Mouse (Mus musculus): ENCODE results near the gene Pank2. TPM values are rescaled to one million over a fixed set of nuclear protein-coding genes. Genes with fewer than 3 reads are reported as not detected.
"Not testable (repeated sequence)": the region's sequence is repeated elsewhere in the genome, so short reads cannot be mapped to it uniquely, and the experiment has no call there.

Pank2 gene
- total RNA-seq (2014; fragmentation: Nextera tagmentation), result 47.4 and 52.7 TPM in 2 replicates
- 56.3 and 94.8 TPM in 2 replicates for total RNA-seq (2017)

DNA sequence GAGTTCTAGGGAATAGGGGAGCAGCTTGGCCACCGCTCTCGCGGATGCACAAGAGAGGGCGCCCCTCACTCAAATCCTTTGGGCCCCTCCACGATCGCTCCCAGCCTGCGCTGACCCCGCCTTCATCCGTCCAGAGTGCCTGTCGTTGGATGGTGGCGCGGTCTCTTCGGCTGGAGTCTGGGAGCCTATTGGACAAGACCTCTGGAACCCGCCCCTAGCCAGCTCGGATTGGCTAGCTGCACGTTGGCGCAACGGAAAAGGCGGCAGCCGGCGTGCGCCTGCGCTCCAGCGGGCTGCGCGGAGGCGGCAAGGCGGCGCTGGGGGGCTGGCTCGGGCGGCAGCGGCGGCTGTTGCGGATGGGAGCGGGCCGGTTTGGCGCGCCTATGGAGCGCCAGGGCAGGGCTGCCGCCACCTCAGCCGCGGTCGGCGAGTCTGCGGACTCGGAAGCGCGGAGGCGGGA is at the start of gene Pank2:
Pank2 (plus strand) TSS at position 283 of the 460 bp plus-strand sequence.
- ATAC-seq (replicated peaks; ENCODE audit: low FRiP score, low TSS enrichment, poor library complexity, severe bottlenecking), result peak; percentile 96

DNA sequence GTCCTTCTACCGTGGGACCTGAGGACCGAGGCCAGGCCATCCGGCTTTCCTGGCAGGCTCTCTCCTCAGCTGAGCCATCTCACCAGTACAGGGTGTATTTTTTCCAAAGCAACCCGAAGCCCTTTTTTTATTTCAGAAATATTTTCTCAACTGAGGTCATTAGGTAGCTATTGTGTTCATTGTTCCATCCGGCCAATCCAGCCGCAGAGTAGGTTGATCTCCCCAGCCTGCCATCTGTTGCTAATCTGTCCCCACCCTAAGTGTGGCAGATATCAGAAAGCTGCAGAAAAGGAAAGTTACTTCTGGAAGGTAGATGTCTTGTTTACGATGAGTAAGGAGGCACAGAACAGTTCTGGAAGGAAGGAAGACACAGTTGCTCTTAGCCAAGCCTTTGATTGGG is 48.5 kb upstream of the Pank2 start:
- peak; percentile 60 for ATAC-seq (replicated peaks; ENCODE audit: low FRiP score, low TSS enrichment, poor library complexity, severe bottlenecking)

DNA sequence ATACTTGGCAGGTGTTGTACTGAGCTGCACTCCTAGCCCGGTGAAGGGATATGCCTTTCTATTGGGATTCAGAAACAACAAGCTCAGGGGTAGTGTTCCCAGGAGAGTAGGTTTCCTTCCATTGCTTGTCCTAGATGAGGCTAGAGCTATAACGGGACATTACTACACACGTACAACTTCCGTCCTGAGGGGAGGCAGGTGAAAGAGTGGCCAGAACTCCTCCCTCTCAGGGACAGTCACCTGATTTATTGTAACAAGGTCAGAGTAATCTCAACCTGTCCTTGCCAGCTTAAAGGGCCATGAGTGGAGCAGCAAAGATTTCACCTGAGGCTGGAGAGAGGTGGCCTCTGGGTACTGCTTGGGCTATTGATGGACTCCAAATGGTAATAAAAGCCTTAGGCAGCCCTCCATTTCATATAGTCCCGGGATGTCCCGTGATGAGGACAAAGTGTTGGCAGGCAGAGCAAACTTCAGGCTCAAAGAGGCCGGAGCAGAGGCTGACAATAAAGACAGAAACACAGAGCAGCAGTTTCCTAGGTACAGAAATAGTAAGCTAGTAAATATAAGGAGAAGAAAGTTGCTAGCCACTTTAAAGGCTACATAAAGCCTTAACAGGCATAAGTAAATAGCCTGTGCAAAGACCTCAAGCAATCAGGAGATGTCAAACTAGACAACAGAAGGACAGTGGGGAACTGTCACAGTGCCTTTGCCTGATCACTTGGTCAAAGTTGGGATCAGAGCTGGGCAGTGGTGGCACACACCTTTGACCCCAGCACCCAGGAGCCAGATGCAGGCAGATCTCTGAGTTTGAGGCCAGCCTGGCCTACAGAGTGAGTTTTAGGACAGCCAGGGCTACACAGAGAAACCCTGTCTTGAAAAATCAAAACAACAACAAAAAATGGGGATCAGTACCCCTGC is 46.1 kb upstream of the Pank2 start:
- no peak for ATAC-seq (replicated peaks; ENCODE audit: low FRiP score, low TSS enrichment, poor library complexity, severe bottlenecking)

DNA sequence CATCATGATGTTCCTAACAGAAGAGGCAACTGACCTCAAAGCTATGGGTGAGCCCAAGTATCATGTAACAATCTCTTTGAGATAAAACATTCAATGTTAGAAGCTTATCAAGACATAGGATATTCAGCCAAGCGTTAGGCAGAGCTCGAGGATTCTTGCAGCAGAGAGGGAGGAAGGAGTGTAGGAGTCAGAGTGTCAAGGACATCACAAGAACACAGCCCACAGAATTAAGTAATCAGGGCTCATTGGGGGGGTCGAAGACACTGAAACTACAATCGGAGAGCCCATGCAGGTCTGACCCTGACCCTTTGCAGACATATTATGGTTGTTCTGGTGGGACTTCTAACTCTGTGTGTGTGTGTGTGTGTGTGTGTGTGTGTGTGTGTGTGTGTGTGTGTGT is 42.3 kb upstream of the Pank2 start:
- no peak for ATAC-seq (replicated peaks; ENCODE audit: low FRiP score, low TSS enrichment, poor library complexity, severe bottlenecking)

DNA sequence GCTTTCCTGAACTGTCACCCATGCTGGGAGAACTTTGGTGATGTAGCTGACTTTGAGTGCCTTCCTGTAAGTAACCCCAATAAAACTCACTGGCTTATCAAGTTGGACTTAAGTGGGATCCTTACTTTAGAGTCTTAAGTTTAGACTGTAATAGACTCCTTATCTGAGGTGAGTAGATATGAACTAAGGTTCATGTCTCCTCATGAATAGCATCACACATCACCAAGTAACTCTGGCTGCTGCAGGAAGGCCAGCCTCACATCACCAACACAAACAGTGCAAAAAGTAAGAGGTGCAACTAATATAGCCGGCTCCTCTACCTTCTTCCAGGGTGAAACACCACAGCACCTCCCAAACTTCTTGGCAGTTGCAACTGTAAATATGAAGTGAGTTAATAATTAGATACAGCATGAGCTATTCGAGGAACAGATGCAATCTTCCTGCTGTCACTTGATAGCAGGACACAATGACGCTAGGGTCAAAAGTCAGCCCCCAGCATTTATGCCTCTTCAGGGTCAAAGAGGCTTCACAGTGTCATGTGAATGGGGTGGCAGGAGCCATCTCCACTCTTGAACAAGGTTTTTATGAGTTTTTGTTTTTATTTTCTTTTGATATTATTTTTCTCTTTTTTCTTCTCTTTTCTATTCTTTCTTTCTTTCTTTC is 40.3 kb upstream of the Pank2 start:
- ATAC-seq (replicated peaks; ENCODE audit: low FRiP score, low TSS enrichment, poor library complexity, severe bottlenecking), result no peak

DNA sequence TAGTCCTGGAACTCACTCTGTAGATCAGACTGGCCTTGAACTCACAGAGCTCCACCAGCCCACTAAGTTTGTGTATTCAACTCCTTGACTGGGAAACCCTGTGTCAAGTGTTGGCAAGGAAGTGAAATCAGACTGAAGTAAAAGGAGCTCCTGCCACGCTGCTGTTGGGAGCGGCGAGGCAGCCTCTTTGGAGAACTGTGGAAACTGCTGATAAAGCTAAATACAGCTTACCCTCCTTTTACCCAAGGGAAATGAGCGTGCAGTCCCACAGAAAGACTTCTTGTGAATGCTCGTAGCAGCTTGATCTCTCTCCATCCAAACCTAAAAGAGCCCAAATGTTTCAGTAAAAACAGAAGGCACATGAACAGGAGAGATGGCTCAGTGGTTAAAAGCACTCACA is 39.7 kb upstream of the Pank2 start:
- ATAC-seq (replicated peaks; ENCODE audit: low FRiP score, low TSS enrichment, poor library complexity, severe bottlenecking), result peak; percentile 46

DNA sequence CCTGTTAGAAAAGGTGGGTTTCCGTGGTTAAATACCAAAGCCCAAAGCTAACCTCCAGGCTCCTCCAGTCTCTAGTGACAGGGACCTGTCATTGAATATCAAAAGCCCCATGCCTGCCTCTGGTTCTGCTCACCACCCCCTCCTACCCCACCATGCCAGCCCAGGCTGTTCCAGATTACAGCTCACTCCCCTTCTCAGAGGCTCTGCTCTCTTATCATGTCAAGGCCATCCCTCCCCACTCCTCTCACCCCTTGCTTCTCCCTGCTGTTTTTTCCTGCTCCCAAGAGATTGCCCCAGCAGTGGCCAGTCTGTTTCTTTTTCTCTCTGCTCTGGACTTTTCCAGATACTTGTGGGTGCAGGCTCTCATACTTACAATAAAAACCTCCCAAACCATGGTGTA is 38.7 kb upstream of the Pank2 start:
- ATAC-seq (replicated peaks; ENCODE audit: low FRiP score, low TSS enrichment, poor library complexity, severe bottlenecking), result peak; percentile 98

DNA sequence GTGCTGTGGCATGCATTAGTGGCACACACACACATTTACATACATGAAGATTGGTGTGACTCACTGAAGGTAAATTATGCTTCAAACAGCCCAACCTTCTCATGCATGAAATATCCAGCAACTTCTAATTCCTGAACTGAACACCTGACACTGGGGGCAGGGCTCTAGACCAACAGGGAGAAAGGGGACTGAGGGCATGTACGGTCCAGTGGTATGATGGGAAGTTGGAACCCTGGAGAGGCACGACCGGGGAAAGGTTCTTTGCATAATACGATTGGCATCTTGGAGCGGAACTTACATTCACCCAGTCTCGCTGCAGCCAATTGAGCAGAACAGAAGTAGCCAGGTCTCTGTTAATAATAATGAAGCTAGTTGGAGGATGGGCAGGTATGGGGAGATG is 37.1 kb upstream of the Pank2 start:
- ATAC-seq (replicated peaks; ENCODE audit: low FRiP score, low TSS enrichment, poor library complexity, severe bottlenecking), result no peak

DNA sequence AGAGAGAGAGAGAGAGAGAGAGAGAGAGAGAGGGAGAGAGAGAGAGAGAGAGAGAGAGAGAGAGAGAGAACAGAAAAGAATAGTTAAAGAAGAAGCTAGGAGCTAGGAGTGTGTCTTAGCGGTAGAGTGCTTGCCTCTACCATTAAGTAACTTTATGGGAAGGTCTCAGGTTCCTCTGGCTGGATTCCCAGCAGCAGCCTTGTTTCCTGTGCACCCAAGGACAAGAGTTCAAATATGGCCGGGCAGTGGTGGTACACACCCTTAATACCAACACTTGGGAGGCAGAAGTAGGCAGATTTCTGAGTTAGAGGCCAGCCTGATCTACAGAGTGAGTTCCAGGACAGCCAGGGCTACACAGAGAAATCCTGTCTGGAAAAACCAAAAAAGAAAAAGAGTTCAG is 35.6 kb upstream of the Pank2 start:
- ATAC-seq (replicated peaks; ENCODE audit: low FRiP score, low TSS enrichment, poor library complexity, severe bottlenecking), result not testable (repeated sequence)

DNA sequence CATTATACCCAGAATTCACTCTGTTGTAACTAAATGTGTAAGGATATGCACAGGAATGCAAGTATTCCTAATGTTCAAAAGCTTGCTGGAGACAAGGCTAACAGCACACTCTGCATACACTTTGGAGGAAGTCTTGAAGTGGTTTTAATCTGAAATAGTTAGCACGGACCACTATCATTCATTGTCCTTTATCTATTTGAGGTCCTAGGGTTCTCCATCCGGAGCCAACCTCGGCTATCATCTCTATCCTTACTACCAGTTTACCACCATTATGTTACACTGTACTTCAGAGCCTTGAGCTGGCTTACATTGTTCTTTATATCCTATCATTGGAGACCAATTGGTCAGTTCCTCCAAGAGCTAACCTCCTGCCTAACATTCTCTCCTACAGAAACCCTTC is 35.1 kb upstream of the Pank2 start:
- ATAC-seq (replicated peaks; ENCODE audit: low FRiP score, low TSS enrichment, poor library complexity, severe bottlenecking), result no peak

DNA sequence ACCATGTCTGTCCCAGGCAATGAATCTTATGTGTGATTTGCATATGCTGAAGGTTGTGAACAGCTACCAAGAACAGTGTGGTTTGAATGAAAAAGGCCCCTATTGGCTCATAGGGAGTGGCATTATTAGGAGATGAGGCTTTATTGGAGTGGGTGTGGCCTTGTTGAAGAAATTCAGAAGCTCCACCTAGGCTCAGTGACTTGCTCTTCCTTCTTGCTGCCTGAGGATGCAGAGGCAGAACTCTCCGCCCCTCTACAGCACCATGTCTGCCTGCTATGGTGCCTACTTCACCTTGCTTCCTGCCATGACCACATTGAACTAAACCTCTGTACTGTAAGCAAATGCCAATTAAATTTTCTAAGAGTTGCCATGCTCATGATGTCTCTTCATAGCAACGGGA is 29.7 kb upstream of the Pank2 start:
- peak; percentile 44 for ATAC-seq (replicated peaks; ENCODE audit: low FRiP score, low TSS enrichment, poor library complexity, severe bottlenecking)

DNA sequence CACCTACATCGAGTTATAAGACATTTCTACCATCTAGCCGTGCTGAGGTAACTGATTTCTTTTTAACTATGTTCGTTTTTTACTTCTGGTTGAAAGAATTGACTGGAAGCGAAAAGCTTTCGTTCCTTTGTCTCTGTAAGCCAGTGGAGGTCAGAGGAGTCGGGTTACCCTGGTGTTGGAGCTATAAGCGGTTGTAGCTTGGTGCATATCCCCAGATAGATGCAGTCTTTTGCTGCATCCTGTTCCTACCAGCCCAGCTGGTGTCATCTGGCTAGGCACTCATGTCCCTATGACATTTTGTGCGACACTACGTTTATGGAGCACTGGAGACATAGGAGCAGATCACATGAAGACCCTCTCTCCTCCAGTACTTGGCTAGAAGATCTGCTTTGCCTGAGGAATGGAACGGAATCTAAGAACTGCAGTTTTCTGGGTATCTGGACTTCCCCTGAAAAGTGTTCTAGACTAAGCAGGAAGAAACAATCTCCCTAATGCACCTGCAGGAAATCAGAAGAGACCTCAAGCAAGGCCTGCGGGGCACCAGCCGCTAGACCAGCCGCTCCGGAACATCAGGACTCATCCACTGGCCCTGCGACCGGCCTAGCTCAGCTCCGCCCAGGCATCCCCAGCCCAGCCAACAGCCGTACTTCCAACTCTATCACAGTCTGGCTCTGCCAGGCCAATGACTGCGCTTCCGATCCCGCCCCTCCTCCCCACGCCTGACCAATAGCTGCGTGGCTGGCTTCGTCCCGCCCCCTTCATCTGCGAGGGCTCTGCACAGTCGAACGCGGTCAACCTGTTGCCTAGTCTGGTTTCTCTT is 28.8 kb upstream of the Pank2 start, which contains the start of gene Mavs:
Mavs (plus strand) TSS at position 757 of the 820 bp plus-strand sequence.
- ATAC-seq (replicated peaks; ENCODE audit: low FRiP score, low TSS enrichment, poor library complexity, severe bottlenecking), result peak; percentile 99

DNA sequence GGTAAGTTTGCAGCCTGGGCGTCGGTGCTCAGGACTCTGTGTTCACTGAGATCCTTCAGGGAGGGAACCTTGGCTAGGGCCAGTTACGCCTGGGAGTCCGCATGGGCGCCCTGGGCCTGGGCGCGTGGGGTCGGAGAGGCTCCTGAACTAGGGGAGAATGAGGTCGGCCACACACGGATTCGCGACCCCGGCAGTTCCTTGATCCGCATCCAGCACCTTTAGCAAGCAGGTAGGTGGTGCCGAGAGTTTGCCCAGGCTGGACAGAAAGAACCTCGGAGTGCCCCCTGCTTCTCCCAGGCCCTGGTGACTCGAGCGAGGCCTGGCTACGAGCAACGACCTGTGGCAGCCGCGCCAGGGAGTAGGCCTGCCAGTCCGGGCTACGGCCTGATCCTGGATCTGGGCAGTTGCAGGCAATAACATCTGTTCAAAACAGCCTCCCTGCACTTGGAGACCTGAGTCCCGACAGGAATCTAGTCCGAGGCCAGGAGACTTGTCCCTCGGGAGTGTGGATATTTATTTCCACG is 28.1 kb upstream of the Pank2 start:
- peak; percentile 52 for ATAC-seq (replicated peaks; ENCODE audit: low FRiP score, low TSS enrichment, poor library complexity, severe bottlenecking)

DNA sequence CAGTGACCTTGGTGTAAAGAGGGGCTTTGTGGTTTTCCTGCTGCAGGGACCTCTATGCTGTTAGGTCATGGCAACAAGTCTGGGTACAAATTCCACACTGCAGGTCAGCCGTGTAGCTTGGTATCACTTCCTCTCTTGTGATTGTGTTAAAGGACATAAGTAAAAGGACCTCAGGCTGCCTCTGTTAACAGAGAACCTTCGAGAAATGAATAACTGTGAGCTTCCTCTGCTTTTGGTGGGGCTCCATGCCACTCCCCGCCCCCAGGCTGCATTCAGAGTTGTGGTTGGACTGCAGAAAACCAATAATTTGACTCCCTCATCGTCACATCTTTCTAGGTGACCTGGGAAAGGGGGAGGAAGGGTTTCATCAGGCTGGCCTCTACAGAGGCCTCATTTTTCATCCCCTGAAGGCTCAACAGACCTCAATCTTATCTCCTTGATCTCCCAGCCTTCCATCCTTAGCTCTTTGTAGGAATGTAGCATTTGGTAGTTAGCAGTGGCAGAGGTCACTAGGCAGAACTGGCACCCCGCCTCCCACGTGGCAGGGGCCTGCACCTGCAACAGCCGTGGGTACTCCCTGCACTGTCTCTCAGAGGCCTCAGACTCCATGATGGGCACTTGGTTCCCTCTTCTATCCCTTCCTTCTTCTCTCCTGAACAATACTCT is 27.2 kb upstream of the Pank2 start:
- peak; percentile 25 for ATAC-seq (replicated peaks; ENCODE audit: low FRiP score, low TSS enrichment, poor library complexity, severe bottlenecking)

DNA sequence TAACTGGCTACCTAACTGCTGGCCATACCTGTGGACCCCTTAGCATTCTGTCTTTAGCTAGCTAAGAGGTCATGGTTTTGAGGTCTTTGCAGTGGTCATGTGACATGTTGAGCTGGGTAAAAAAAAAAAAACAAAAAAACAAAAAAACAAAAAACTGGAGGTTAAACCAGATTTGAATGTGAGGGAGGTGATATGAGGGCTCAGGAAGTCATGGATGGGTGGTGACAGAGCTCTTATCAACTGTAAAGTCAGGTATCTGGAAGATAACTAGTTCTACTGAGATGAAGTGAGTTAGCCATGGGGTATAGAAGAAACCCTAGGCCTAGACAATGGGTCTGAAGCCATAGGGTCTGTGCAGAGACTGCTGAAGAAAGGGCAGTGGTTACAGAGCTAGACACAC is 20.1 kb upstream of the Pank2 start:
- no peak for ATAC-seq (replicated peaks; ENCODE audit: low FRiP score, low TSS enrichment, poor library complexity, severe bottlenecking)

DNA sequence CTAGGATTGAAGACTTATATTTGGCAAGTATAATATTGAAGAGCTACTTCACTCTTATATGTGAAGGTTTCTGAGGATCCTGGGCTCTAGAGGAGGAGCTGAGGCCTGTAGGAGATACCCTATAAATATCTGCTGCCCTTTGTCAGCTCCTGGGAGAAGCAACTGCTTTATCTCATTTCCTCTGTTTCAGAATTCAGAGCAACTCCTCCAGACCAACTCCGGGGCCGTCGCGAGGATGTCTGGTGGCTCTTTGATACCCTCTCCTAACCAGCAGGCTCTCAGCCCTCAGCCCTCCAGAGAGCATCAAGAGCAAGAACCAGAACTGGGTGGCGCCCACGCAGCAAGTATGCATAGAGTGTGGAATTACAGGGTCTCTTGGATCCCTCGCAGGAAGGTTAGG is 19.4 kb upstream of the Pank2 start:
- peak; percentile 80 for ATAC-seq (replicated peaks; ENCODE audit: low FRiP score, low TSS enrichment, poor library complexity, severe bottlenecking)

DNA sequence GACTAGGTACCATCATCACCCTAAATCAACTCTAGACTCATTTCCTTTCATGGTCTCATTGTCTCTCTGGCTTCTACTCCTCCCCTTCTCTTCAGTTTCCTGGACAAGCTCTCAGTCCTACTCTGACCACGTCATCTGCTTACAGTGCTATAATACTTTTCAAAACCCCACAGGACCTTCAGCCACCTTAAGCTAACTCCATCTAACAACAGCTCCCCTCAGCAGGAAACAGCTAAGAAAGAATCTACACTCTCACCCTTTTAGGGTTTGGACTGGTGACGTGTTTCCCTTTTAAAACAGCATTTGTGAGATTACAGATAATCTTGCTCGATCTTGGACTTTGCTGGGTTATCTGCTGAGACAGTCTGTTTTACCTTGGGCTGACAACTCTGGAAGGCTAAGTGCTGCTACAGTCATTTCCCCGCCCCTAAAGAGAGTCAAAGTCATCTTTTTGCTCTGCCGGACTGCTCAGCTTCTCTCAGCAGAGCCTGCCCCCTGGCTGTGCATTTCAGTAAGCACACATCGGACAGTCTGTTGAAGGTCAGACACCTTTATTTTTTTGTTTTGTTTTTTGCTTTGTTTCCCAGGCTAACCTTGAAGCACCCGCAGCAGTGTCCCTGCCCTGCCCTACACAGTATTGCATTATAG is 8.5 kb upstream of the Pank2 start:
- peak; percentile 85 for ATAC-seq (replicated peaks; ENCODE audit: low FRiP score, low TSS enrichment, poor library complexity, severe bottlenecking)

DNA sequence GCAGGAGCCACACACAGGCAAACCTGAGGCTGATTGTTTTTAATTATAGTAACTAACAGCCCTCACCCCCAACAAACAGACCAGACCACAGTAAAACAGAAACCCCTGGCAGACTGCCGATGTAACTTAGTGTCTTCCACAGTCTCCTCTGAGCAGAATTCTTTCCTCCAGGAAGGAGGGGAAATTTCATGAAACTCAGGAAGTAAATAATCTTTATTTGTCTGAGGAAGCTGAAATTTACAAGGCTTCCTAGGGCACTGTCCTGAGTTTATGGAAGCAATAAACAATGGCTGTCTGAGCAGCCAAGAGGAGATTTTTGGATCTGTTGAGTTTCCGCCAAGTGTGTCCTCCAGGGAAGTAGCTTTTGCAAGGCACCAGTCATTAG is 8.0 kb upstream of the Pank2 start:
- ATAC-seq (replicated peaks; ENCODE audit: low FRiP score, low TSS enrichment, poor library complexity, severe bottlenecking), result no peak; the same call in 1 of the 2 replicates

DNA sequence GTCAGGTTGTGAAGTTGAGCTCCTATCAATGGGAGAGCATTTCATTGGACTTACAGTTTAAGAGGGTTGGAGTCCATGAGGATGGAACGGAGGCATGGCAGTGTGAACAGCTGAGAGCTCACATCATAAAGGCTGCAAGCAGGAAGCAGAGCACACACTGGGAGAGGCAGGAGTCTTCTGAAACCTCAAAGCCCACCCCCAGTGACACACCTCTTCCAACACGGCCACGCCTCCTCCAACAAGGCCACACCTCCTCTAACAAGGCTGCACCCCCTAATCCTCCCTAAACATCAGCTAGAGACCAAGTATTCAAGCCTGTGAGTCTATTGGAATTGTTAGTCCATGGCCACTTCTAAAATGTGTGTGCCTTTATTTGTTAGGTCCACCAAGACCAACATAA is 6.6 kb upstream of the Pank2 start:
- ATAC-seq (replicated peaks; ENCODE audit: low FRiP score, low TSS enrichment, poor library complexity, severe bottlenecking), result no peak
